Mouse (Mus musculus) G1E (cell line): ENCODE results near the gene Ano2. TPM values are rescaled to one million over a fixed set of nuclear protein-coding genes. Genes with fewer than 3 reads are reported as not detected.

ENCODE experiments used
- ATAC-seq: 2 replicates; pipeline ENCODE4 v1.8.0; 2016; ENCODE audit warnings: mild to moderate bottlenecking; ENCODE audit not compliant: insufficient number of reproducible peaks, poor library complexity, low FRiP score, severe bottlenecking; ENCODE audit errors: extremely low read depth
- DNase-seq: peaks from one replicate; pipeline ENCODE4 v3.0.0; 2012; ENCODE audit warnings: low spot score
- H3K27me3 ChIP-seq: 2 replicates; pipeline ENCODE4 v1.6.1; 2012; ENCODE audit warnings: mild to moderate bottlenecking, low read length, inconsistent platforms; ENCODE audit not compliant: insufficient read depth
- H3K36me3 ChIP-seq: replicated peaks from 2 replicates; pipeline ENCODE3; 2012; ENCODE audit warnings: mild to moderate bottlenecking, inconsistent platforms
- H3K4me1 ChIP-seq: 2 replicates; pipeline ENCODE4 v1.6.1; 2012; ENCODE audit warnings: low read depth, low read length, inconsistent platforms, mixed read lengths; ENCODE audit not compliant: insufficient read depth
- H3K4me3 ChIP-seq: 2 replicates; pipeline ENCODE4 v1.5.1; 2012; ENCODE audit warnings: low read depth, mild to moderate bottlenecking, inconsistent platforms, low read length, moderate library complexity, mixed read lengths
- H3K9me3 ChIP-seq: replicated peaks from 2 replicates; pipeline ENCODE4 v1.6.1; 2012; ENCODE audit warnings: inconsistent platforms
- CTCF ChIP-seq: IDR thresholded peaks from 2 replicates; pipeline ENCODE4 v1.5.1; 2012; ENCODE audit warnings: low read depth, low read length, inconsistent platforms, mixed read lengths
- GATA1 ChIP-seq: IDR thresholded peaks from 2 replicates; pipeline ENCODE4 v1.6.1; 2012; ENCODE audit warnings: borderline replicate concordance, low read length, inconsistent platforms, mixed read lengths
- GATA2 ChIP-seq: IDR thresholded peaks from 2 replicates; pipeline ENCODE4 v1.6.1; 2012; ENCODE audit warnings: low read depth, low read length, inconsistent platforms, borderline replicate concordance
- POLR2AphosphoS5 ChIP-seq: IDR thresholded peaks from 2 replicates; pipeline ENCODE4 v1.6.1; 2012; ENCODE audit warnings: low read depth, low read length, inconsistent platforms; ENCODE audit not compliant: insufficient replicate concordance
- TAL1 ChIP-seq: conservative IDR thresholded peaks from 2 replicates; pipeline ENCODE4 v1.6.1; 2012; ENCODE audit warnings: low read depth, low read length, inconsistent platforms, mixed read lengths
- polyA plus RNA-seq: library from polyadenylated mRNA; stranded (reverse); fragments of >175 nt; gene quantifications from 2 replicates; pipeline ENCODE4 v1.2.3, GENCODE M21; 2012
- total RNA-seq, 2 experiments: library from RNA; stranded (forward) in 1 of 2; stranded (reverse) in 1 of 2; fragments of 200-1000 nt in 1 of 2; fragments of >200 nt in 1 of 2; fragmentation: Nextera tagmentation in 1 of 2; gene quantifications; 2 replicates each; pipeline ENCODE4 v1.2.3; 2014 to 2017

The Ano2 gene
- total and polyA plus RNA-seq, 3 experiments = 0.05 TPM; not detected in 2

GRCm38 (mm10) chr6:125657966-125658365 lies 32.3 kb upstream of the Ano2 start:
- H3K4me3 ChIP-seq = no peak overlapping the region
- ATAC-seq = no peak
- H3K27me3 ChIP-seq = no peaks in the 10 kb centered on the region; the same call in 1 of the 2 replicates
- no peaks in the 10 kb centered on the region for H3K36me3 ChIP-seq
- DNase-seq = no peak
- no peak for TF ChIP-seq TAL1
- no peak for TF ChIP-seq GATA2
- TF ChIP-seq GATA1 = no peak
- no peak for TF ChIP-seq POLR2AphosphoS5
- TF ChIP-seq CTCF = no peak
- H3K4me1 ChIP-seq = no peaks in the 10 kb centered on the region
- peaks cover 70% of the 10 kb centered on the region for H3K9me3 ChIP-seq

DNA sequence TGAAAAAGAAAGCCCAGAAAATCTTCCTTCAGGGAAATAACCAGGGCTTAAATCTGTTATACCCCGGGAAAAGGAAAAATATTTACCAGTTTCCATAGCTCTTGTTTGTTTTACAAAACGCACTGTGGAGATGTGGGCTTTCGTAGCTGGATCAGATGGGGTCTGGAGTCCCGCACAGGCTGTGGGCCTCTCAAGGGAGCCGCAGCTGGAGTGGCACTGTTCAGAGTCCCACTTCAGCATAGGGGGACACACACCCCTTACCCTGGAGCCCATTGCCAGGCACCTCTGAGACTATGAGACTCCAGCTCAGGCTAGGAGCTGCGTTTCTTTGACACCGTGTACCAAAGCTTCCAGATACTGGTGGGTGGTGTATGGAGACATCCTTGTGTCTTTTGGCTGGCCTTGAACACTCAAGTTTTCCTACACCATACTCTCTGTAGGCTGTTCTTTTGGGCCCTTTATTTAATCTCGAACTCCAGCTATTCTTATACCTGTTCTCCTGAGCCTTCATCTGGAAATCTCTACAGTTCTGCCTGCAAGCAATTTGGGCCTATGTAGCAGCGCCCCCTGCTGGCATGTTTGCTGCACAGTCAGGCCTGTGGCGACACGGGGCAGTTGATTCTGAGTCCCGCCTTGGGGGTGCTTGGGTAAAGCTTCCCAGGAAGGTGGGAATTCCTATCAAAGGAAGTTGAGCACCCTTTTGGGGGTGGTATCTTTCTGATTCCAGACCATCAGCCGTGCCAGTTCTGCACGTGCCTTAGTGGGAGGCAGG lies 28.9 kb upstream of the Ano2 start:
- no peaks in the 10 kb centered on the region; the same call in 1 of the 2 replicates for H3K27me3 ChIP-seq
- no peak for ATAC-seq
- no peak for DNase-seq
- H3K36me3 ChIP-seq = no peaks in the 10 kb centered on the region
- H3K4me1 ChIP-seq = no peaks in the 10 kb centered on the region
- no peak for TF ChIP-seq GATA2
- TF ChIP-seq CTCF = no peak
- no peak for TF ChIP-seq POLR2AphosphoS5
- TF ChIP-seq TAL1 = no peak
- no peak for TF ChIP-seq GATA1
- peaks cover 73% of the 10 kb centered on the region for H3K9me3 ChIP-seq
- H3K4me3 ChIP-seq = no peak overlapping the region

DNA sequence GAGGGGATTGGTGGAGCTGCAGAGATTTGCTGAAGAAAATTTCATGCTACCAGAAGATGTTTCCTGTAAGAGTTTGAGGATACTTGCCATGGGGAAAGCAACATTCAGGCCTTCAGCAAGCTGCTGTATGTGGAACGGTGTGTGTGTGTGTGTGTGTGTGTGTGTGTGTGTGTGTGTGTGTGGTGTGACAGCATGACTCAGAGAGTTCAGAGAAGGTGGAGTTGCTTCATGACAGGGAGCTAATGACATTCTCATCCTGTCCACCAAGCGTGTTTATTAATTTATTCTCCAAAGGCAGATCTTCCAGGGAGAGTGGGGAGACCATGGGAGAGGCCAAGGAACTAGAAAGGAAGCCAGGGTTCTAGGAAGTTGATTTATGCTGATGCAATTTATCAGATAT lies 26.3 kb upstream of the Ano2 start:
- TF ChIP-seq GATA2 = no peak

DNA sequence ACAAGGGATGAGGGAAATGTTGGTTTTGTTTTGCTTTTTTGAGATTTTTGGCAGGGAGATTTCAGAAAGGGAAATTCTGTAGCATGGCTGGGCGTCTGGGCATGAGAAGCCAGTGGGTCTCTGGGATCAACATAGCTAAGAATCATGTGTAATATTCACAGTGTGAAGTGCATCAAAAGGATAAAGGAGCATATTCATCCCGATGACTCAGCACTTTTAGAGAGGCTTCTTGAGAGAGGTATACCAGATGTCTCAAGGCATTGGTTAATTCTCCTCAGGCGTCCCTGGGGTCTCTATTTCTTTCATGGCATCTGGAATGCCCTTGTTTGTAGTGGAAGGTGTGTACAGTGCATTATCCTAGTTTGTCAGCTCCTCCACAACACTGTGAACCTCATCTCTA lies 18.4 kb upstream of the Ano2 start:
- no peak for DNase-seq
- Histone ChIP-seq H3K27me3 (no peaks in the 10 kb centered on the region), H3K4me1 (no peaks in the 10 kb centered on the region), H3K4me3 (no peak overlapping the region), H3K36me3 (no peaks in the 10 kb centered on the region), H3K9me3 (peaks cover 58% of the 10 kb centered on the region)
- TF ChIP-seq CTCF = no peak
- no peak for TF ChIP-seq GATA1
- no peak for TF ChIP-seq GATA2
- TF ChIP-seq TAL1 = no peak
- no peak for TF ChIP-seq POLR2AphosphoS5
- no peak for ATAC-seq

More for the DNA sequence above, 26.3 kb upstream of the Ano2 start:
- Histone ChIP-seq H3K36me3 (no peaks in the 10 kb centered on the region), H3K4me1 (no peaks in the 10 kb centered on the region), H3K9me3 (peaks cover 64% of the 10 kb centered on the region), H3K27me3 (no peaks in the 10 kb centered on the region), H3K4me3 (no peak overlapping the region)
- no peak for ATAC-seq
- no peak for DNase-seq

DNA sequence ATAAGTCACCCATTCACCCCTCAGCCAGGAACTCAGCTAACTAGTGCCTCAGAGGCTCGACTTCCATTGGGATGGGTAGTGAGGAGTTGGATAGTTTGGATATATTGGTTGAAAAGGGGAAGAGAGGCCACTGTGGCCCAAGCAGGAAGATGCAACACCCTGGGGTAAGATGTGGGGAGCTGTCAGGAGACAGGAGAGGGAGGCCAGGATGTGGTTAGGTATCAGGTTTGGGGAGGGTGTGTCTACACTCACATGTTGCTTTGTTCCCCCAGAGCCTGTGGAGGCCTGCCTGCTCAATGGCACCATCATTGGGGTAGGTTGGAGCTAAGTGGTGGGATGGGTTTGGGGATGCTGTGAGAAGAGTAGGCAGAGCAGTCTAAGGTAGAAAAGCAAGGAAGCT lies 11.7 kb upstream of the Ano2 start:
- TF ChIP-seq GATA1 (no peak), TAL1 (no peak), POLR2AphosphoS5 (no peak)
- no peak overlapping the region for H3K4me3 ChIP-seq
- no peak for DNase-seq
- no peaks in the 10 kb centered on the region for H3K4me1 ChIP-seq
- H3K9me3 ChIP-seq = peaks cover 79% of the 10 kb centered on the region
- ATAC-seq = no peak
- no peaks in the 10 kb centered on the region for H3K27me3 ChIP-seq
- H3K36me3 ChIP-seq = no peaks in the 10 kb centered on the region

DNA sequence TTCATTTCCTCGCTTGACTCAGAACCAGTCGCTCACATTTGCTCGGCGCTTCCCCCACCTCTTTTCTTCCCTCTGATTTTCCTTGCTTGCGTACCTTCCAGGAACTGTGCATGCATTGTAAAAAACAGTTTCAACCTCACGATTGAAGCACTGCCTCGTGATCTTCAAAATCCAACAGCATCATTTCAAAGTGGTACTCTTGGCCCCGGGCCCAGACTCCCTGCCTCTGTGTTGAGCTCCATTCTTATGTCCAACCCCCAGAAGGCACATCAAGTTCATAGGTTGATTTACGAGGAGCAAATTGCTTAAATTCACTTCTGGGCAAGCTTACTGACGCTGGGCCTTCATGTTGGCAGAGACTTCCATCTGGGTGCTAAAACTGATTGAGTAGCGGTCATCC lies 9.6 kb upstream of the Ano2 start:
- Histone ChIP-seq H3K4me3 (no peak overlapping the region), H3K27me3 (no peaks in the 10 kb centered on the region), H3K4me1 (no peaks in the 10 kb centered on the region), H3K9me3 (peaks cover 71% of the 10 kb centered on the region), H3K36me3 (no peaks in the 10 kb centered on the region)
- ATAC-seq = no peak
- no peak for TF ChIP-seq POLR2AphosphoS5
- no peak for TF ChIP-seq TAL1
- no peak for DNase-seq

- TF ChIP-seq CTCF (no peak), GATA1 (no peak), POLR2AphosphoS5 (no peak), GATA2 (no peak), TAL1 (no peak)
- DNase-seq (no peak), ATAC-seq (no peak)
- Histone ChIP-seq H3K4me3 (no peak overlapping the region), H3K36me3 (no peaks in the 10 kb centered on the region), H3K9me3 (peaks cover 71% of the 10 kb centered on the region), H3K27me3 (no peaks in the 10 kb centered on the region), H3K4me1 (no peaks in the 10 kb centered on the region)
Measured at GRCm38 (mm10) chr6:125685420-125685819, 4.8 kb upstream of the Ano2 start.
